Mouse (Mus musculus) forebrain, embryonic 15.5 days (tissue): ENCODE measurements around the gene Epn2. TPM values are rescaled to one million over a fixed set of nuclear protein-coding genes. Genes with fewer than 3 reads are reported as not detected.

ENCODE experiments used
- ATAC-seq: fragments of 200-750 bp; cut with Nextera tagmentation; replicated peaks from 2 replicates; pipeline ENCODE4 v1.8.0; 2017; ENCODE audit warnings: mild to moderate bottlenecking, moderate TSS enrichment, moderate library complexity
- H3K27ac ChIP-seq: fragments of 300-500 bp; sonication (generic); replicated peaks from 2 replicates; pipeline ENCODE4 v1.5.1; 2015; ENCODE audit warnings: mild to moderate bottlenecking, inconsistent platforms
- H3K27me3 ChIP-seq: fragments of 300-500 bp; sonication (generic); 2 replicates; pipeline ENCODE4 v1.6.1; 2015; ENCODE audit warnings: inconsistent platforms
- H3K36me3 ChIP-seq: fragments of 300-500 bp; sonication (generic); 2 replicates; pipeline ENCODE4 v1.6.1; 2015; ENCODE audit warnings: mild to moderate bottlenecking, inconsistent platforms
- H3K4me1 ChIP-seq: fragments of 300-500 bp; sonication (generic); 2 replicates; pipeline ENCODE4 v1.6.1; 2015; ENCODE audit warnings: inconsistent platforms
- H3K4me2 ChIP-seq: fragments of 300-500 bp; sonication (generic); replicated peaks from 2 replicates; pipeline ENCODE4 v1.6.1; 2015; ENCODE audit warnings: mild to moderate bottlenecking, inconsistent platforms
- H3K4me3 ChIP-seq: fragments of 300-500 bp; sonication (generic); 2 replicates; pipeline ENCODE4 v1.5.1; 2015; ENCODE audit warnings: mild to moderate bottlenecking, inconsistent platforms
- H3K9ac ChIP-seq: fragments of 300-500 bp; sonication (generic); replicated peaks from 2 replicates; pipeline ENCODE4 v1.6.1; 2015; ENCODE audit warnings: mild to moderate bottlenecking, inconsistent platforms
- H3K9me3 ChIP-seq: fragments of 300-500 bp; sonication (generic); 2 replicates; pipeline ENCODE4 v1.6.1; 2016; ENCODE audit warnings: inconsistent platforms
- WGBS: fragments of 180-500 bp; shearing (Covaris S2); methylation state at CpG from one replicate; pipeline ENCODE4 v1.1.7; 2015; ENCODE audit warnings: mixed read lengths; 5-methylcytosine and 5-hydroxymethylcytosine counted together
- polyA plus RNA-seq: library from polyadenylated mRNA; unstranded; fragments of >200 nt; fragmentation: Nextera tagmentation; extraction: Ambion mirVana; gene quantifications from 2 replicates; pipeline ENCODE4 v1.2.1, GENCODE M21; 2015

Gene Epn2
- polyA plus RNA-seq, 1 experiment from 2014 or later = 67.3 TPM

- H3K4me3 ChIP-seq = peak within 1 kb of the TSS; percentile 77
- H3K4me2 ChIP-seq = peak within 1 kb of the TSS; percentile 73
- H3K9ac ChIP-seq = peak within 1 kb of the TSS; percentile 89
- peak; percentile 98 for ATAC-seq
- WGBS = under 1% methylated on average over 62 of the region's 62 CpGs
- H3K27me3 ChIP-seq = no peaks in the 10 kb centered on the region
- peak within 1 kb of the TSS; percentile 94 for H3K27ac ChIP-seq
- H3K36me3 ChIP-seq = peaks cover 32% of the 10 kb centered on the region
- H3K4me1 ChIP-seq = peaks cover 43% of the 10 kb centered on the region
- no peaks in the 10 kb centered on the region for H3K9me3 ChIP-seq
Observed at GRCm38 (mm10) chr11:61494129-61494997, 85.1 kb downstream of the Epn2 start, which contains the start of gene Mapk7. TSS of gene Mapk7 (minus strand) at chr11:61494406.

GRCm38 (mm10) chr11:61493525-61494128 is 85.9 kb downstream of the Epn2 start:
- peaks cover 39% of the 10 kb centered on the region for H3K36me3 ChIP-seq
- H3K4me2 ChIP-seq = peak overlapping the region; percentile 73
- peak overlapping the region; percentile 89 for H3K9ac ChIP-seq
- peaks cover 48% of the 10 kb centered on the region for H3K4me1 ChIP-seq
- WGBS = under 1% methylated on average over 50 of the region's 50 CpGs
- ATAC-seq = peak; percentile 60
- peak overlapping the region; percentile 94 for H3K27ac ChIP-seq
- H3K4me3 ChIP-seq = peak overlapping the region; percentile 77
- H3K9me3 ChIP-seq = no peaks in the 10 kb centered on the region
- no peaks in the 10 kb centered on the region for H3K27me3 ChIP-seq

- ATAC-seq = no peak
- H3K4me1 ChIP-seq = peaks cover 55% of the 10 kb centered on the region
- H3K9ac ChIP-seq = peak overlapping the region; percentile 89
- H3K27ac ChIP-seq = peak overlapping the region; percentile 94
- no peaks in the 10 kb centered on the region for H3K9me3 ChIP-seq
- peaks cover 45% of the 10 kb centered on the region for H3K36me3 ChIP-seq
- WGBS = 75% methylated on average over 12 of the region's 12 CpGs
- H3K4me3 ChIP-seq = peak overlapping the region; percentile 77
- peak overlapping the region; percentile 73 for H3K4me2 ChIP-seq
- no peaks in the 10 kb centered on the region for H3K27me3 ChIP-seq
Observed at GRCm38 (mm10) chr11:61492749-61493401, 86.6 kb downstream of the Epn2 start.

- no peak overlapping the region for H3K4me3 ChIP-seq
- H3K36me3 ChIP-seq = peaks cover 45% of the 10 kb centered on the region
- 91% methylated on average over 22 of the region's 22 CpGs for WGBS
- H3K4me1 ChIP-seq = peaks cover 73% of the 10 kb centered on the region
- H3K9ac ChIP-seq = no peak overlapping the region
- H3K9me3 ChIP-seq = no peaks in the 10 kb centered on the region
- no peak overlapping the region for H3K27ac ChIP-seq
- no peak for ATAC-seq
- H3K27me3 ChIP-seq = no peaks in the 10 kb centered on the region
- no peak overlapping the region for H3K4me2 ChIP-seq
Observed at GRCm38 (mm10) chr11:61490944-61491520, 88.5 kb downstream of the Epn2 start.

- Histone ChIP-seq H3K9ac (no peak overlapping the region), H3K4me2 (no peak overlapping the region), H3K4me1 (peaks cover 80% of the 10 kb centered on the region), H3K9me3 (no peaks in the 10 kb centered on the region), H3K4me3 (no peak overlapping the region), H3K36me3 (peaks cover 45% of the 10 kb centered on the region), H3K27me3 (no peaks in the 10 kb centered on the region), H3K27ac (no peak overlapping the region)
- no peak for ATAC-seq
- 96% methylated on average over 8 of the region's 8 CpGs for WGBS
Observed at GRCm38 (mm10) chr11:61489874-61490273, 89.6 kb downstream of the Epn2 start.

- H3K4me2 ChIP-seq = no peak overlapping the region
- peaks cover 86% of the 10 kb centered on the region for H3K4me1 ChIP-seq
- H3K4me3 ChIP-seq = no peak overlapping the region
- no peak overlapping the region for H3K9ac ChIP-seq
- no peak for ATAC-seq
- no peak overlapping the region for H3K27ac ChIP-seq
- WGBS = 90% methylated on average over 2 of the region's 2 CpGs
- H3K36me3 ChIP-seq = peaks cover 45% of the 10 kb centered on the region
- H3K27me3 ChIP-seq = no peaks in the 10 kb centered on the region
- H3K9me3 ChIP-seq = no peaks in the 10 kb centered on the region
Observed at GRCm38 (mm10) chr11:61489085-61489484, 90.4 kb downstream of the Epn2 start.

GRCm38 (mm10) chr11:61487936-61488335 is 91.6 kb downstream of the Epn2 start:
- peaks cover 45% of the 10 kb centered on the region for H3K36me3 ChIP-seq
- H3K27ac ChIP-seq = peak overlapping the region; percentile 97
- H3K9me3 ChIP-seq = no peaks in the 10 kb centered on the region
- H3K4me2 ChIP-seq = no peak overlapping the region
- no peak for ATAC-seq
- 85% methylated on average over 7 of the region's 7 CpGs for WGBS
- peaks cover 91% of the 10 kb centered on the region for H3K4me1 ChIP-seq
- no peak overlapping the region for H3K4me3 ChIP-seq
- no peaks in the 10 kb centered on the region for H3K27me3 ChIP-seq
- H3K9ac ChIP-seq = no peak overlapping the region

GRCm38 (mm10) chr11:61487401-61487800 is 92.1 kb downstream of the Epn2 start:
- Histone ChIP-seq H3K36me3 (peaks cover 42% of the 10 kb centered on the region), H3K9ac (no peak overlapping the region), H3K4me3 (no peak overlapping the region), H3K27ac (peak overlapping the region; percentile 97), H3K4me1 (peaks cover 86% of the 10 kb centered on the region), H3K9me3 (no peaks in the 10 kb centered on the region), H3K4me2 (no peak overlapping the region), H3K27me3 (no peaks in the 10 kb centered on the region)
- 41% methylated on average over 2 of the region's 2 CpGs for WGBS
- ATAC-seq = no peak

- Histone ChIP-seq H3K9me3 (no peaks in the 10 kb centered on the region), H3K4me2 (peak overlapping the region; percentile 39)
- WGBS = 93% methylated on average over 14 of the region's 14 CpGs
Observed at GRCm38 (mm10) chr11:61486458-61487219, 92.8 kb downstream of the Epn2 start.

GRCm38 (mm10) chr11:61485541-61486457 is 93.7 kb downstream of the Epn2 start:
- Histone ChIP-seq H3K27me3 (no peaks in the 10 kb centered on the region), H3K4me3 (peak overlapping the region; percentile 23), H3K4me2 (peak overlapping the region; percentile 39), H3K9ac (peak overlapping the region; percentile 17), H3K4me1 (peaks cover 74% of the 10 kb centered on the region), H3K36me3 (peaks cover 28% of the 10 kb centered on the region), H3K27ac (peak overlapping the region; percentile 97), H3K9me3 (no peaks in the 10 kb centered on the region)
- 70% methylated on average over 22 of the region's 22 CpGs for WGBS
- ATAC-seq = no peak

More at GRCm38 (mm10) chr11:61486458-61487219, 92.8 kb downstream of the Epn2 start:
- peaks cover 36% of the 10 kb centered on the region for H3K36me3 ChIP-seq
- no peak overlapping the region for H3K9ac ChIP-seq
- H3K27me3 ChIP-seq = no peaks in the 10 kb centered on the region
- H3K4me3 ChIP-seq = peak overlapping the region; percentile 23
- H3K27ac ChIP-seq = peak overlapping the region; percentile 97
- no peak for ATAC-seq
- H3K4me1 ChIP-seq = peaks cover 82% of the 10 kb centered on the region
